Mouse (Mus musculus): ENCODE data around the gene Tpcn1.

GRCm38 (mm10) chr5:120502675-120503143, 85.8 kb downstream of the Tpcn1 start:
- TF ChIP-seq CTCF (IDR thresholded peaks at IDR 0.05; ENCODE audit: low read depth, low read length) (no peak), POLR2A (IDR thresholded peaks at IDR 0.05; ENCODE audit: borderline replicate concordance, low read depth, low read length) (no peak)
